Mouse (Mus musculus) right cerebral cortex, adult 18-20 months (tissue): Measurements from ENCODE around the gene Cyth2.

Experiments
- DNase-seq: peaks from one replicate; pipeline ENCODE4 v3.0.0; 2022; ENCODE audit warnings: mixed read lengths

The Cyth2 gene

GRCm38 (mm10) chr7:45784524-45785372 is 29.6 kb downstream of the Cyth2 start, which contains the start of gene Sult2b1:
Gene Sult2b1, minus strand, starts transcription at chr7:45784669.
- peak; percentile 95 for DNase-seq

DNA sequence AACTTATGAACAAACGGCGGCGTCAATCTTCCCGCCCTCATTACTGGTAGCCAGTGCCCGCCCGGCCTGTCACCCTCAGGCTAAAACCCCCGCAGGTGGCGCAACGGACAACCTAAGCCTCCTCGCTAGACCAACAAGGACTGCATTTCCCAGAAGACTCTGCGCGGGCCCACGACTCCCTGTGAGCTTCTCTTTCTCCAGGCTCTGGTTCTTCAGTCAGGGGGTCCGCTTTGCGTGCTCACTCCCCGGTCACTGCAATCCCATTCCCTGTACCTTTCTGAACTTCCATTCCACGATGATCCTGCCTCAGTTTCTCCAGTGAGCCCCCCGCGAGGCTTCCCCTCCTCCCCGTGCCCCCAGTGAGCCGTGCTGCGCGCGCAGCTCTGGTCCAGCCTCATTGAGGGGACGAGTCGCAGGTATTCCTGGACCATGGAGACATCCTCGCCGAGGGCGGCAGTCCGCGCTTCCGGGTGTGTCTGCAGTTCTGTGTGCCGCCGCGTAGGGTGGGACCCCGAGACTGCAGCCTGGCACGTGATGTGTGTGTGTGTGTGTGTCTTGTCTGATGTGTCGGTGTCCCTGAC is 30.8 kb downstream of the Cyth2 start, which contains the start of gene Lmtk3:
TSS of gene Lmtk3 (plus strand) at position 228 of the 581 bp plus-strand sequence.
- DNase-seq: peak; percentile 87

DNA sequence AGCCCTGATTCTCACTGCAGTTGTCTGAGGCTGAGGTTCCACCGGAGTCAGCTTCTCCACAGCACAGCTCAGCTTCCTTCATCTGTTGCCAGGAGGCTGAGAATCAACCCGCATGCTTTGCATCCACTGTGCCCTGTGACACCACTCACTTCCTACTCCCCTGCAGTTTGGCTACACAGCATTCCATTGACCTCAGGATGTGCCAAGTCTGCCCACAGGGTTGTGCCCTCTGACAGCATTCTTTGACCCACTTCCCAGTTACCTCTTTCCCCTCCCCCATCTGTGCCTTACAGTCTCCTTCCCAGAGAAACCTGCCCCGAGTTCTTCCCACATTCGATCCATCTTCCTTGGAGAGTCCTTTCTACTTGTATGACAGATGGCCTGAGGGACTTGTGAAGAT is 32.1 kb downstream of the Cyth2 start:
- DNase-seq: no peak

GRCm38 (mm10) chr7:45779081-45779641 is 35.2 kb downstream of the Cyth2 start:
- DNase-seq: no peak

DNA sequence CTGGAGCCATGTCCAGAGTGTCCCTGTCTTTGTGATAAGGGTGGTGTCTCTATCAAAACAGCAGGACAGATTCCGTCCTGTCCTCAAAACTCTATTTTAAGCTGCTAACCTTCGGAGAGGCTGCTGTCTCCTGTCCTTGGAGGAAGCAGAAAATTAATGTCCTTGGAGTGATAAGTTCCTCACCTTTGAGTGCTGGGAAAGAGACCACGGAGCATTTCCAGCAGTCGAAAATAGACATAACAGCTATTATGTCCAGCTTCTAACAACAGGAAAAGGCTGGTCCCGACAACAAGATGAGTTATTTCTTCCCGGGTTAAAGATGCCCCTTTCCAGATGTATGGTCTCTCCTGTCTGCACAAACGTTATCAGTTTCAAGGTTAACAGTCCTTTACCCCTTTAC is 39.1 kb downstream of the Cyth2 start:
- no peak for DNase-seq

GRCm38 (mm10) chr7:45771101-45771500 is 43.3 kb downstream of the Cyth2 start:
- no peak for DNase-seq

DNA sequence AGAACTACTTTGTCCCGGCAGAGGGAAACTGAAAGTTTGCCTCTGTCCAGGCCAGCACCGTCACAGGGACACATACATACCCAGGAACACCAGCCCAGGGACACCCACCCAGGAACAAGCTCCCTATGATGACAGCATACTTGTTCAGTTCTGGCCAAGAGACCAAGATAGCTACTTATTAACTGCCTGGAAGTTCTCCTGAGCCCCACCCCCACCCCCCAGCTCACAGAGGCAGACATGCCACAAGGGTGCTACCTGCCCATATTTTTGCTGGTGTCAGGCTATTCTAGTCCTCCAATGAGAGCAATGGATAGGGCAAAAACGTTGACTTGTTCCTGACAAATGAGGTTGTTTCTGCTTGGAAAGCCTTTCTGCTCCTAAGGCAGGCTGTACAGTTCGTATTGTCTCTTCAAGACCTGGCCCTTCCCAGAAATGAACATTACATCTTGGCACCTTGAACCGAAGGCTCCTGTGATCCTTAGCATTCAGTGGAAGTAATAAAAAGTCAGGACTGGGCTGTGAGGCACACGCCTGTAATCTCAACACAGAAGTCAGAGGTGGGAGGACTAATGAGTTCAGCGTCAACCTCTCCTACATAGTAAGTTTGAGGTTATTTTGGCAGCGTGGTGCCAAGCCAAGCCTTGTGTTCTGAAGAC is 43.8 kb downstream of the Cyth2 start:
- no peak for DNase-seq

- DNase-seq: no peak
Measured at GRCm38 (mm10) chr7:45767500-45767899, 46.9 kb downstream of the Cyth2 start.

DNA sequence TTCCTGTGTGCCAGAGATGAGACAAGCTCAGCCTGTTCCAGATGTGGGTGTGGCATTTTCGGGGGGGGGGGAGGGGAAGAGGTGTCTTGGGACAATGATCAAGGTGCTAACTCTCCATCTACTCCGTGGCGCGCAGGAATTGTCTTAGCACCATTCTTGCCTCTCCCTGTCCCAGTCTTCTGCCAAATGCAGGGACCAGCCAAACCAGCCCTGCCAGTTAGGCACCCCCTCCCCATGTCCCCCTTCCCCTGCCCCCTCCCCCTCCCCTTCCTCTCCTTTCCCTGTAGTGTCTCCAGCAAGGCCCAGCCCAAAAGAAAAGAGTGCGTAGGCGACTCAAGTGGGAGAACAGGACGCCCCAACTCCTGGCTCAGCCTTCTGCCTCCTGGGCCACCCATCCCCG is 47.6 kb downstream of the Cyth2 start:
- DNase-seq: no peak

- DNase-seq: no peak
Measured at GRCm38 (mm10) chr7:45765995-45766394, 48.4 kb downstream of the Cyth2 start.

- no peak for DNase-seq
Measured at GRCm38 (mm10) chr7:45760151-45760550, 54.2 kb downstream of the Cyth2 start.

DNA sequence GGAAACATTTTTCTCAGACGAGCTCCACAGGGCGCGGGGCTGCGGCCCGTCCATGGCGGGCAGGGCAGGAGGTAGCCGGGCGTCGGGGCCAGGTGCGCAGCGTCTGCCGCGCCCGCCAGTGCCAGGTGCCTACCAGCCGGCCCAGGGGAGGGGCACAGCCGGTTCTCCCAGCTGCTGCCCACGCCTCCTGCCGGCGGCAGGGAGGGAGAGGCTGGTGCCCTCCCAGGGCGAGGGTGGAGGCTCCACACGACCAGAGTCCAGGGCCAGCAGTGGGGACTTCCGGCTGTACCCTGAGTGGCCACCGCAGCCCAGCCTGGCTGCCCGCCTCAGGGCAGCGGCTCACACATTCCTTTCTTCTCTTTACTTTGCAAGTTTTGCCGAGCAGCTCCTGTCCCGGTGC is 55.0 kb downstream of the Cyth2 start:
- DNase-seq: no peak
